Mouse (Mus musculus) stomach, embryonic 15.5 days (tissue): ENCODE measurements around the gene Hsd17b6. TPM values are rescaled to one million over a fixed set of nuclear protein-coding genes. Genes with fewer than 3 reads are reported as not detected.
A peak's percentile ranks its signal among the peaks of the same experiment; 100 is the strongest.

Source experiments
- ATAC-seq: fragments of 200-750 bp; cut with Nextera tagmentation; 2 replicates; pipeline ENCODE4 v1.8.0; 2017; ENCODE audit warnings: low read depth, moderate number of reproducible peaks, moderate TSS enrichment; ENCODE audit not compliant: insufficient read depth, low FRiP score
- H3K27ac ChIP-seq: fragments of 300-500 bp; sonication (generic); 2 replicates; pipeline ENCODE4 v1.5.1; 2015; ENCODE audit warnings: mild to moderate bottlenecking, inconsistent platforms
- H3K27me3 ChIP-seq: fragments of 300-500 bp; sonication (generic); replicated peaks from 2 replicates; pipeline ENCODE4 v1.6.1; 2015; ENCODE audit warnings: inconsistent platforms
- H3K36me3 ChIP-seq: fragments of 300-500 bp; sonication (generic); 2 replicates; pipeline ENCODE4 v1.6.1; 2015; ENCODE audit warnings: inconsistent platforms
- H3K4me1 ChIP-seq: fragments of 300-500 bp; sonication (generic); 2 replicates; pipeline ENCODE4 v1.6.1; 2015; ENCODE audit warnings: inconsistent platforms
- H3K4me2 ChIP-seq: fragments of 300-500 bp; sonication (generic); 2 replicates; pipeline ENCODE4 v1.6.1; 2015; ENCODE audit warnings: mild to moderate bottlenecking, inconsistent platforms
- H3K4me3 ChIP-seq: fragments of 300-500 bp; sonication (generic); replicated peaks from 2 replicates; pipeline ENCODE4 v1.5.1; 2015; ENCODE audit warnings: inconsistent platforms
- H3K9ac ChIP-seq: fragments of 300-500 bp; sonication (generic); 2 replicates; pipeline ENCODE4 v1.6.1; 2015; ENCODE audit warnings: inconsistent platforms
- H3K9me3 ChIP-seq: fragments of 300-500 bp; sonication (generic); 2 replicates; pipeline ENCODE4 v1.6.1; 2016; ENCODE audit warnings: inconsistent platforms
- WGBS: fragments of 180-500 bp; shearing (Covaris S2); methylation state at CpG from one replicate; pipeline ENCODE4 v1.1.7; 2015; 5-methylcytosine and 5-hydroxymethylcytosine counted together
- polyA plus RNA-seq: library from polyadenylated mRNA; unstranded; fragments of >200 nt; fragmentation: Nextera tagmentation; extraction: Ambion mirVana; gene quantifications from 2 replicates; pipeline ENCODE4 v1.2.1, GENCODE M21; 2015

Hsd17b6 gene
- polyA plus RNA-seq, 1 experiment from 2014 or later, result not detected

GRCm38 (mm10) chr10:128004918-128005317 is 2.5 kb downstream of the Hsd17b6 start:
- no peak overlapping the region for H3K27ac ChIP-seq
- no peak for ATAC-seq

GRCm38 (mm10) chr10:128003281-128003801 is 4.1 kb downstream of the Hsd17b6 start:
- Histone ChIP-seq H3K27me3 (no peaks in the 10 kb centered on the region), H3K36me3 (no peaks in the 10 kb centered on the region), H3K27ac (no peak overlapping the region), H3K9me3 (no peaks in the 10 kb centered on the region), H3K4me2 (no peak overlapping the region), H3K4me3 (no peak overlapping the region), H3K9ac (no peak overlapping the region), H3K4me1 (no peaks in the 10 kb centered on the region)
- ATAC-seq, result no peak
- 51% methylated on average over 3 of the region's 3 CpGs for WGBS

More at GRCm38 (mm10) chr10:128004918-128005317, 2.5 kb downstream of the Hsd17b6 start:
- Histone ChIP-seq H3K9ac (no peak overlapping the region), H3K36me3 (no peaks in the 10 kb centered on the region), H3K9me3 (no peaks in the 10 kb centered on the region), H3K4me3 (no peak overlapping the region), H3K27me3 (no peaks in the 10 kb centered on the region), H3K4me2 (no peak overlapping the region), H3K4me1 (no peaks in the 10 kb centered on the region)
- 77% methylated on average over 10 of the region's 10 CpGs for WGBS

- WGBS, result 94% methylated on average over 1 of the region's 1 CpGs
- no peak for ATAC-seq
Measured at GRCm38 (mm10) chr10:127998260-127998659, 9.2 kb downstream of the Hsd17b6 start.

GRCm38 (mm10) chr10:127996690-127997089 is 10.7 kb downstream of the Hsd17b6 start:
- Histone ChIP-seq H3K9ac (no peak overlapping the region), H3K4me2 (no peak overlapping the region), H3K4me3 (no peak overlapping the region), H3K4me1 (no peaks in the 10 kb centered on the region), H3K27me3 (no peaks in the 10 kb centered on the region), H3K27ac (no peak overlapping the region), H3K9me3 (no peaks in the 10 kb centered on the region), H3K36me3 (no peaks in the 10 kb centered on the region)
- WGBS, result 90% methylated on average over 3 of the region's 3 CpGs
- ATAC-seq, result peak; percentile 50

More at GRCm38 (mm10) chr10:127998260-127998659, 9.2 kb downstream of the Hsd17b6 start:
- no peaks in the 10 kb centered on the region for H3K36me3 ChIP-seq
- H3K27ac ChIP-seq, result no peak overlapping the region
- H3K4me2 ChIP-seq, result no peak overlapping the region
- no peak overlapping the region for H3K4me3 ChIP-seq
- no peaks in the 10 kb centered on the region for H3K27me3 ChIP-seq
- no peaks in the 10 kb centered on the region for H3K4me1 ChIP-seq
- H3K9ac ChIP-seq, result no peak overlapping the region
- H3K9me3 ChIP-seq, result no peaks in the 10 kb centered on the region

GRCm38 (mm10) chr10:127985601-127986000 is 21.8 kb downstream of the Hsd17b6 start:
- no peak for ATAC-seq
- no peaks in the 10 kb centered on the region for H3K36me3 ChIP-seq
- H3K27ac ChIP-seq, result no peak overlapping the region
- no peak overlapping the region for H3K4me3 ChIP-seq
- WGBS, result 80% methylated on average over 8 of the region's 8 CpGs
- no peak overlapping the region for H3K4me2 ChIP-seq
- H3K9ac ChIP-seq, result no peak overlapping the region
- H3K4me1 ChIP-seq, result no peaks in the 10 kb centered on the region
- H3K9me3 ChIP-seq, result no peaks in the 10 kb centered on the region
- H3K27me3 ChIP-seq, result no peaks in the 10 kb centered on the region

GRCm38 (mm10) chr10:127984650-127985049 is 22.8 kb downstream of the Hsd17b6 start:
- no peak overlapping the region for H3K9ac ChIP-seq
- 83% methylated on average over 5 of the region's 5 CpGs for WGBS

GRCm38 (mm10) chr10:127975503-127975902 is 31.9 kb downstream of the Hsd17b6 start:
- no peak overlapping the region for H3K27ac ChIP-seq
- no peaks in the 10 kb centered on the region for H3K9me3 ChIP-seq
- 33% methylated on average over 1 of the region's 1 CpGs for WGBS
- H3K36me3 ChIP-seq, result no peaks in the 10 kb centered on the region
- H3K9ac ChIP-seq, result no peak overlapping the region
- H3K27me3 ChIP-seq, result no peaks in the 10 kb centered on the region
- H3K4me2 ChIP-seq, result no peak overlapping the region
- no peak for ATAC-seq
- no peak overlapping the region for H3K4me3 ChIP-seq
- H3K4me1 ChIP-seq, result no peaks in the 10 kb centered on the region

More at GRCm38 (mm10) chr10:127984650-127985049, 22.8 kb downstream of the Hsd17b6 start:
- H3K27ac ChIP-seq, result no peak overlapping the region
- H3K4me3 ChIP-seq, result no peak overlapping the region
- no peaks in the 10 kb centered on the region for H3K9me3 ChIP-seq
- no peak overlapping the region for H3K4me2 ChIP-seq
- no peak for ATAC-seq
- no peaks in the 10 kb centered on the region for H3K4me1 ChIP-seq
- H3K36me3 ChIP-seq, result no peaks in the 10 kb centered on the region
- no peaks in the 10 kb centered on the region for H3K27me3 ChIP-seq

- Histone ChIP-seq H3K4me1 (no peaks in the 10 kb centered on the region), H3K36me3 (no peaks in the 10 kb centered on the region), H3K27ac (no peak overlapping the region), H3K9me3 (no peaks in the 10 kb centered on the region), H3K4me3 (no peak overlapping the region), H3K27me3 (no peaks in the 10 kb centered on the region), H3K9ac (no peak overlapping the region), H3K4me2 (no peak overlapping the region)
- ATAC-seq, result no peak
- 81% methylated on average over 3 of the region's 3 CpGs for WGBS
Measured at GRCm38 (mm10) chr10:127974062-127974461, 33.3 kb downstream of the Hsd17b6 start.

- no peak for ATAC-seq
- Histone ChIP-seq H3K9ac (no peak overlapping the region), H3K36me3 (no peaks in the 10 kb centered on the region), H3K27me3 (no peaks in the 10 kb centered on the region), H3K4me3 (no peak overlapping the region), H3K4me2 (no peak overlapping the region), H3K4me1 (no peaks in the 10 kb centered on the region), H3K27ac (no peak overlapping the region), H3K9me3 (no peaks in the 10 kb centered on the region)
- 54% methylated on average over 3 of the region's 3 CpGs for WGBS
Measured at GRCm38 (mm10) chr10:127971135-127971534, 36.3 kb downstream of the Hsd17b6 start.

GRCm38 (mm10) chr10:127970359-127970831 is 37.0 kb downstream of the Hsd17b6 start:
- Histone ChIP-seq H3K4me3 (no peak overlapping the region), H3K9me3 (no peaks in the 10 kb centered on the region), H3K4me1 (no peaks in the 10 kb centered on the region), H3K4me2 (no peak overlapping the region), H3K27me3 (no peaks in the 10 kb centered on the region), H3K36me3 (no peaks in the 10 kb centered on the region), H3K9ac (no peak overlapping the region), H3K27ac (peak overlapping the region; percentile 55)
- ATAC-seq, result no peak
- 45% methylated on average over 3 of the region's 3 CpGs for WGBS

GRCm38 (mm10) chr10:127969820-127970219 is 37.6 kb downstream of the Hsd17b6 start:
- ATAC-seq, result peak; percentile 76; the same call in 1 of the 2 replicates
- Histone ChIP-seq H3K36me3 (no peaks in the 10 kb centered on the region), H3K4me2 (no peak overlapping the region), H3K9ac (no peak overlapping the region), H3K9me3 (no peaks in the 10 kb centered on the region), H3K27me3 (no peaks in the 10 kb centered on the region), H3K4me3 (no peak overlapping the region), H3K4me1 (no peaks in the 10 kb centered on the region), H3K27ac (peak overlapping the region; percentile 61; the same call in 1 of the 2 replicates)
- 48% methylated on average over 4 of the region's 4 CpGs for WGBS

- 86% methylated on average over 6 of the region's 6 CpGs for WGBS
Measured at GRCm38 (mm10) chr10:127966506-127966905, 40.9 kb downstream of the Hsd17b6 start.

GRCm38 (mm10) chr10:127964004-127964403 is 43.4 kb downstream of the Hsd17b6 start:
- WGBS, result 54% methylated on average over 3 of the region's 3 CpGs
- H3K4me2 ChIP-seq, result no peak overlapping the region
- H3K9me3 ChIP-seq, result no peaks in the 10 kb centered on the region
- no peaks in the 10 kb centered on the region for H3K36me3 ChIP-seq
- no peak overlapping the region for H3K9ac ChIP-seq
- H3K4me3 ChIP-seq, result no peak overlapping the region
- no peaks in the 10 kb centered on the region for H3K4me1 ChIP-seq
- no peak overlapping the region for H3K27ac ChIP-seq
- H3K27me3 ChIP-seq, result no peaks in the 10 kb centered on the region
- ATAC-seq, result no peak

More at GRCm38 (mm10) chr10:127966506-127966905, 40.9 kb downstream of the Hsd17b6 start:
- Histone ChIP-seq H3K9ac (no peak overlapping the region), H3K4me2 (no peak overlapping the region), H3K4me1 (no peaks in the 10 kb centered on the region), H3K27me3 (no peaks in the 10 kb centered on the region), H3K36me3 (no peaks in the 10 kb centered on the region), H3K4me3 (no peak overlapping the region), H3K9me3 (no peaks in the 10 kb centered on the region), H3K27ac (no peak overlapping the region)
- ATAC-seq, result no peak
